Mouse (Mus musculus) adrenal gland, adult 18-20 months (tissue): Measurements from ENCODE around the gene Akap8l. TPM values are rescaled to one million over a fixed set of nuclear protein-coding genes. Genes with fewer than 3 reads are reported as not detected.

Experiments used
- microRNA-seq, 2 experiments: library from miRNA; unstranded; fragments of <30 nt; microRNA quantifications; one replicate each; pipeline ENCODE4 v1.2.0; 2021; ENCODE audit warnings: borderline number of aligned reads in 2 of 2
- total RNA-seq, 2 experiments: library from RNA; stranded (reverse); gene quantifications; 1 replicate in 1 of 2; 2 replicates in 1 of 2; pipeline ENCODE4 v1.2.3; 2021

Gene Akap8l
- total RNA-seq, 2 experiments from 2014 or later = 98.4 to 128 TPM

Small RNA genes lying within 50 kb of the gene (microRNA-seq; reads per million reads assigned to microRNA genes)
- 0 reads per million in 2 experiments for gene Gm22201

Other genes starting within 250 kb of the Akap8l start
- gene Notch3, start 183.8 kb downstream of the Akap8l start, total RNA-seq = 1 to 10 TPM; 5.2 to 8.8 TPM
- gene Ephx3, start 161.1 kb downstream of the Akap8l start, total RNA-seq = under 1 TPM in 1 of 2 experiments, not detected in 1; 0.19 TPM
- gene Brd4, start 65.9 kb downstream of the Akap8l start, total RNA-seq = 100 to 1,000 TPM in 1 of 2 experiments, 10 to 100 TPM in 1; 96.2 to 110 TPM
- gene Akap8, start 29.4 kb downstream of the Akap8l start, total RNA-seq = 10 to 100 TPM; 73.4 to 87.9 TPM
- 10 to 100 TPM; 42.5 to 49.1 TPM for gene Wiz, start 38.8 kb upstream of the Akap8l start, total RNA-seq
- 1 to 10 TPM; 2.0 to 3.0 TPM for gene Rasal3, start 53.0 kb upstream of the Akap8l start, total RNA-seq
- gene Pglyrp2, start 73.6 kb upstream of the Akap8l start, total RNA-seq = under 1 TPM; 0.17 to 0.54 TPM
- not detected for gene Cyp4f39, start 102.1 kb upstream of the Akap8l start, total RNA-seq
- gene Cyp4f17, start 155.4 kb upstream of the Akap8l start, total RNA-seq = 10 to 100 TPM; 11.3 to 12.4 TPM
- 10 to 100 TPM in 1 of 2 experiments, 1 to 10 TPM in 1; 9.9 to 10.5 TPM for gene Cyp4f16, start 186.0 kb upstream of the Akap8l start, total RNA-seq